ENCODE assay signal across 8 mouse cellular contexts in the genomic region with DNA sequence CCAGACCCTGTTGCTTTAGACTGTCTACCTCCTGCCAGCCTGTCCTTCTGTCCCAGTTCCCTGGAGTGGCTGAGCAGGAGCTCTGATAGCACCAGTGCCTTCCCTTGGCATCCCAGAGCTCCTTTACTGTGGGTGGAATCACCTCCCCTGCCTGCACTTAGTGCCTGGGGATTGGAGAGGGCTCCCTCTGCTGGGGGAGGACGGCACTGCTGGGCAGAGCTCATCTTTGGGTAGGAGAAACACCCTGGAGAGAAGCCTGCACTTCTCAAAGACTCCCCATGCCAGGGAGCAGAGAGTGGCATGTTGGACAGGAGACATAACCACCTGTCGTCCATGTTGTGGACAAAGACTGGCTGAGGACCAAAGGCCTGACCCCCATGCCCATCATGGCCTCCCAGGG. TPM values are rescaled to one million over a fixed set of nuclear protein-coding genes. Genes with fewer than 3 reads are reported as not detected.
DNase-seq lines count a peak whose midpoint lies in the region.

No protein-coding gene starts in this region.

- DNase-seq in ZHBTc4 (ENCODE audit: low read depth, low spot score) = peak; percentile 44
- peak; percentile 77 to 81 for DNase-seq in cerebellum, postnatal 10 days
- DNase-seq in gastrocnemius, postnatal 14 days = peak; percentile 40
- peak; percentile 70 for DNase-seq in kidney, adult 18-20 months
- DNase-seq in layer of hippocampus, postnatal 36 days = peak; percentile 29 to 43
- DNase-seq in lung, postnatal 25 days (ENCODE audit: low spot score) = peak; percentile 10
- DNase-seq in right cerebral cortex, postnatal 4 days = peak; percentile 53
- DNase-seq in thymus, postnatal 4 days = peak; percentile 83

- intact Hi-C loops in gastrocnemius, postnatal 14 days (cut with DNase I; ENCODE audit: low total_unique reads) = loop anchor here (10.0 kb wide), 1 partner anchor 120 kb away; no protein-coding TSS in a partner anchor

RNA-seq across cellular contexts. Expression of a gene that starts 1.8 kb away (rescaled TPM):
- total RNA-seq in gastrocnemius, postnatal 14 days (2021) = not detected
- total RNA-seq in layer of hippocampus, postnatal 36 days (2021) = not detected

RNA-seq across cellular contexts. Expression of a gene that starts 14.8 kb away (rescaled TPM):
- total RNA-seq in gastrocnemius, postnatal 14 days (2021) = not detected
- total RNA-seq in layer of hippocampus, postnatal 36 days (2021) = not detected

RNA-seq across cellular contexts. Expression of a gene that starts 16.5 kb away (rescaled TPM):
- not detected for total RNA-seq in gastrocnemius, postnatal 14 days (2021)
- total RNA-seq in layer of hippocampus, postnatal 36 days (2021) = not detected

RNA-seq across cellular contexts. Expression of a gene that starts 27.4 kb away (rescaled TPM):
- not detected for total RNA-seq in gastrocnemius, postnatal 14 days (2021)
- not detected for total RNA-seq in layer of hippocampus, postnatal 36 days (2021)

RNA-seq across cellular contexts. Expression of a gene that starts 28.5 kb away (rescaled TPM):
- not detected for total RNA-seq in gastrocnemius, postnatal 14 days (2021)
- not detected for total RNA-seq in layer of hippocampus, postnatal 36 days (2021)

Comparison
In these comparisons a context has a peak if more than half of its experiments do, and no peak if none do; other contexts are left out.
1. Peak in every context shown above with its lines: DNase-seq.
2. DNase-seq: peak in every context shown above with its lines; median percentile 83 in thymus, postnatal 4 days; 79 in cerebellum, postnatal 10 days; 70 in kidney, adult 18-20 months; 53 in right cerebral cortex, postnatal 4 days; 44 in ZHBTc4; 40 in gastrocnemius, postnatal 14 days; 36 in layer of hippocampus, postnatal 36 days; 10 in lung, postnatal 25 days.